Mouse (Mus musculus): ENCODE measurements around the gene Klhl8. TPM values are rescaled to one million over a fixed set of nuclear protein-coding genes. Genes with fewer than 3 reads are reported as not detected.
A peak's percentile ranks its signal among the peaks of the same experiment; 100 is the strongest.

Klhl8 gene
- polyA plus RNA-seq, 1 experiment from 2014 or later = 6.7 TPM

- Histone ChIP-seq H3K36me3 (ENCODE audit: control insufficient read depth, insufficient read depth, low read length) (0 out of 2 replicates have a peak, but pooled peaks cover 3% of the 10 kb centered on the region), H3K27me3 (replicated peaks; ENCODE audit: control insufficient read depth, insufficient read depth, low read length) (no peaks in the 10 kb centered on the region), H3K9ac (ENCODE audit: low read depth, low read length) (no peak overlapping the region), H3K9me3 (ENCODE audit: control insufficient read depth, low read length) (no peaks in the 10 kb centered on the region), H3K27ac (ENCODE audit: low read length) (no peak overlapping the region), H3K4me1 (ENCODE audit: control insufficient read depth, insufficient read depth, low read length) (no peaks in the 10 kb centered on the region), H3K4me2 (ENCODE audit: low read depth, low read length) (no peak overlapping the region), H3K4me3 (ENCODE audit: low read length) (no peak overlapping the region)
- WGBS = 75% methylated on average over 14 of the region's 14 CpGs
- ATAC-seq = peak; percentile 62
Measured at GRCm38 (mm10) chr5:103855483-103856211, 55.4 kb downstream of the Klhl8 start.

GRCm38 (mm10) chr5:103854807-103855194, 56.3 kb downstream of the Klhl8 start:
- Histone ChIP-seq H3K4me3 (ENCODE audit: low read length) (no peak overlapping the region), H3K27ac (ENCODE audit: low read length) (no peak overlapping the region), H3K9ac (ENCODE audit: low read depth, low read length) (no peak overlapping the region), H3K4me2 (ENCODE audit: low read depth, low read length) (no peak overlapping the region), H3K9me3 (ENCODE audit: control insufficient read depth, low read length) (no peaks in the 10 kb centered on the region), H3K36me3 (ENCODE audit: control insufficient read depth, insufficient read depth, low read length) (0 out of 2 replicates have a peak, but pooled peaks cover 3% of the 10 kb centered on the region), H3K4me1 (ENCODE audit: control insufficient read depth, insufficient read depth, low read length) (no peaks in the 10 kb centered on the region), H3K27me3 (replicated peaks; ENCODE audit: control insufficient read depth, insufficient read depth, low read length) (no peaks in the 10 kb centered on the region)
- WGBS = 84% methylated on average over 5 of the region's 5 CpGs
- no peak for ATAC-seq

DNA sequence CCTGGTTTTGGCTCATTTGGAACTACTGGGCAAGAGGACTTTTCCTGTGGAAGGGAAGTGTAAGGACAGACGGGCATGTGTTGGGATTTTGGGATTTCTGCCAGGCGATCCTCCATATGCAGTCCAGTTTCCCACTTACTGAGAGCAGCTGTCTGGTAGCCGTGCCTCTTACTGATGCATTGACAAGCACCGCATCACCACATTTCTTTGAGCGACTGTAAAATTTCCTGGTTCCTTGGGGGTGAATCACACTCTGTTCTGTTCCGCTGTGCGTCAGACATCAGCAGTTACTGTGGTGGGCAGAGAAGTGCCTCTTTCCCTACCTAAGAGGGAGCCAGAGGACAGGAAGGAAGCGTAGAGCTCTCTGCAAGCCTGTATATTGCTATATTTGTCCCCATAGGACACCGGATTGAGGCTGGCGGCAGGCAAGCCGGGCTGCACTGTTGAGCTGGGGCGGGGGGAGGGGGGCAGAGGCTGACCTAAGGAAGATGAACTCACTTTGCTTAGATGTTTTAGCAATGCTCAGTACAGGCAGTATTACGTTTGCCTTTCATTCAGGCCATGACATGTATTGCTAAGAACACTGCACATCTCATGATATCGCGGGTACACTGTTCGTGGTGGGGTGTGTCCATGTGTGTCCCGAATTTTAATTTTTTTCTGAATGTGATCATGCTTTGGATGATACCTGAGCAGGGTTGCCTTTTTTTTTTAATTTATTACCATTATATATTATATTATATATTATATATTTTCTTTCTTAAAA, 56.8 kb downstream of the Klhl8 start:
- Histone ChIP-seq H3K4me3 (ENCODE audit: low read length) (no peak overlapping the region), H3K27ac (ENCODE audit: low read length) (no peak overlapping the region), H3K27me3 (replicated peaks; ENCODE audit: control insufficient read depth, insufficient read depth, low read length) (no peaks in the 10 kb centered on the region), H3K9me3 (ENCODE audit: control insufficient read depth, low read length) (no peaks in the 10 kb centered on the region), H3K4me2 (ENCODE audit: low read depth, low read length) (no peak overlapping the region), H3K36me3 (ENCODE audit: control insufficient read depth, insufficient read depth, low read length) (peaks cover 3% of the 10 kb centered on the region; the same call in 1 of the 2 replicates), H3K4me1 (ENCODE audit: control insufficient read depth, insufficient read depth, low read length) (no peaks in the 10 kb centered on the region), H3K9ac (ENCODE audit: low read depth, low read length) (no peak overlapping the region)
- no peak for ATAC-seq
- 71% methylated on average over 17 of the region's 17 CpGs for WGBS

- no peak overlapping the region for H3K4me2 ChIP-seq (ENCODE audit: low read depth, low read length)
- no peak overlapping the region for H3K9ac ChIP-seq (ENCODE audit: low read depth, low read length)
- H3K27ac ChIP-seq (ENCODE audit: low read length) = no peak overlapping the region
- H3K27me3 ChIP-seq (replicated peaks; ENCODE audit: control insufficient read depth, insufficient read depth, low read length) = no peaks in the 10 kb centered on the region
- H3K4me1 ChIP-seq (ENCODE audit: control insufficient read depth, insufficient read depth, low read length) = no peaks in the 10 kb centered on the region
- WGBS = 84% methylated on average over 4 of the region's 4 CpGs
- H3K36me3 ChIP-seq (ENCODE audit: control insufficient read depth, insufficient read depth, low read length) = peaks cover 3% of the 10 kb centered on the region; the same call in 1 of the 2 replicates
- no peak overlapping the region for H3K4me3 ChIP-seq (ENCODE audit: low read length)
- ATAC-seq = no peak
- no peaks in the 10 kb centered on the region for H3K9me3 ChIP-seq (ENCODE audit: control insufficient read depth, low read length)
Measured at GRCm38 (mm10) chr5:103852756-103853549, 58.1 kb downstream of the Klhl8 start.

DNA sequence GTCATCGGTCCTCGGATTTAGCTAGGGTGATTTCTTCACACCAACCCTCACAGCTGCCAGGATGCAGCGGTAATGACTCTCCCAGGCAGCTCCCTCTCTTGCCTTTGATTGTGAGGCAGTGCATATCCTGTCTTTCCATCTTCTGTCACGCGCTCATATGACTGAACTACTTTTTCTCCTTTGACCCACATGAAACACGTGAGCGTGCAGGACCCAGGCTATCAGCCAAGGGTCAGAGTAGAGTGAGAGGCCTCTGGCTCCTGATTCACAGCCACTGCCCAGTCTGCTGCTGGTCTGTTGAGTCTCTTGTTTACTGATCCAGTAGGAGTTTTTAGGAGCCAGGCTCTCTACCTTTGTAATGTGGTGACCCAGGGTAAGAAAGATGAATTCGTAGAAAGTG, 62.5 kb downstream of the Klhl8 start:
- no peak overlapping the region for H3K27ac ChIP-seq (ENCODE audit: low read length)
- WGBS = 85% methylated on average over 8 of the region's 8 CpGs
- peak; percentile 33; the same call in 1 of the 2 replicates for ATAC-seq
- H3K4me1 ChIP-seq (ENCODE audit: control insufficient read depth, insufficient read depth, low read length) = no peaks in the 10 kb centered on the region
- H3K27me3 ChIP-seq (replicated peaks; ENCODE audit: control insufficient read depth, insufficient read depth, low read length) = no peaks in the 10 kb centered on the region
- no peak overlapping the region for H3K4me3 ChIP-seq (ENCODE audit: low read length)
- no peak overlapping the region for H3K4me2 ChIP-seq (ENCODE audit: low read depth, low read length)
- no peak overlapping the region for H3K9ac ChIP-seq (ENCODE audit: low read depth, low read length)
- no peaks in the 10 kb centered on the region for H3K9me3 ChIP-seq (ENCODE audit: control insufficient read depth, low read length)
- peaks cover 3% of the 10 kb centered on the region; the same call in 1 of the 2 replicates for H3K36me3 ChIP-seq (ENCODE audit: control insufficient read depth, insufficient read depth, low read length)

- no peak for ATAC-seq
- H3K36me3 ChIP-seq (ENCODE audit: control insufficient read depth, insufficient read depth, low read length) = peaks cover 3% of the 10 kb centered on the region; the same call in 1 of the 2 replicates
- WGBS = 62% methylated on average over 5 of the region's 5 CpGs
- H3K4me2 ChIP-seq (ENCODE audit: low read depth, low read length) = no peak overlapping the region
- H3K27ac ChIP-seq (ENCODE audit: low read length) = no peak overlapping the region
- H3K27me3 ChIP-seq (replicated peaks; ENCODE audit: control insufficient read depth, insufficient read depth, low read length) = no peaks in the 10 kb centered on the region
- H3K4me3 ChIP-seq (ENCODE audit: low read length) = no peak overlapping the region
- H3K9ac ChIP-seq (ENCODE audit: low read depth, low read length) = no peak overlapping the region
- H3K4me1 ChIP-seq (ENCODE audit: control insufficient read depth, insufficient read depth, low read length) = no peaks in the 10 kb centered on the region
- H3K9me3 ChIP-seq (ENCODE audit: control insufficient read depth, low read length) = no peaks in the 10 kb centered on the region
Measured at GRCm38 (mm10) chr5:103846609-103847008, 64.5 kb downstream of the Klhl8 start.

DNA sequence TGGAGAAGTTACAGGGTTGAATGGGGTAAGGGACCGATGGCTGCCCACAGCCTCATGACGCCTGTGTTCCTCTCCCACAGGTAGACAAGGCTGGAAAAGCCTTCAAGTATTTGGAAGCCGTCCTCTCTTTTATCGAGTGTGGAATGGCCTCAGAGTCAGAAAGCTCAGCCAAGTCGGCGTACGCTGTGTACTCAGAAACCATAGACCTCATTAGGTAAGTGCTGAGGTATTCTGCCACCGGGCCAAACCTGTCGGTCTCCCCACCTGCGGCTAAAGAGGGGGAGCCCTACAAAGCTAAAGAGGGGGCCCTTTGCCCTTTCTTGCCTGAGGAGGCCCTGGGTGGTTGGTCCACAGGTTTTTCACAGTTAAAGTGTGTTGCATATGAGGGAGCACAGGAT, 64.9 kb downstream of the Klhl8 start:
- no peak for ATAC-seq
- H3K36me3 ChIP-seq (ENCODE audit: control insufficient read depth, insufficient read depth, low read length) = peaks cover under 1% of the 10 kb centered on the region; the same call in 1 of the 2 replicates
- no peaks in the 10 kb centered on the region for H3K9me3 ChIP-seq (ENCODE audit: control insufficient read depth, low read length)
- H3K27ac ChIP-seq (ENCODE audit: low read length) = no peak overlapping the region
- H3K4me3 ChIP-seq (ENCODE audit: low read length) = no peak overlapping the region
- no peaks in the 10 kb centered on the region for H3K27me3 ChIP-seq (replicated peaks; ENCODE audit: control insufficient read depth, insufficient read depth, low read length)
- H3K4me2 ChIP-seq (ENCODE audit: low read depth, low read length) = no peak overlapping the region
- H3K4me1 ChIP-seq (ENCODE audit: control insufficient read depth, insufficient read depth, low read length) = no peaks in the 10 kb centered on the region
- 92% methylated on average over 10 of the region's 10 CpGs for WGBS
- H3K9ac ChIP-seq (ENCODE audit: low read depth, low read length) = no peak overlapping the region

- no peaks in the 10 kb centered on the region; the same call in 1 of the 2 replicates for H3K36me3 ChIP-seq (ENCODE audit: control insufficient read depth, insufficient read depth, low read length)
- ATAC-seq = no peak
- no peak overlapping the region for H3K4me3 ChIP-seq (ENCODE audit: low read length)
- H3K4me2 ChIP-seq (ENCODE audit: low read depth, low read length) = no peak overlapping the region
- H3K27me3 ChIP-seq (replicated peaks; ENCODE audit: control insufficient read depth, insufficient read depth, low read length) = no peaks in the 10 kb centered on the region
- H3K9me3 ChIP-seq (ENCODE audit: control insufficient read depth, low read length) = no peaks in the 10 kb centered on the region
- WGBS = 82% methylated on average over 19 of the region's 19 CpGs
- H3K27ac ChIP-seq (ENCODE audit: low read length) = no peak overlapping the region
- H3K4me1 ChIP-seq (ENCODE audit: control insufficient read depth, insufficient read depth, low read length) = no peaks in the 10 kb centered on the region
- no peak overlapping the region for H3K9ac ChIP-seq (ENCODE audit: low read depth, low read length)
Measured at GRCm38 (mm10) chr5:103845418-103846153, 65.5 kb downstream of the Klhl8 start.

Data from intestine, embryonic 16.5 days (tissue).